Mouse (Mus musculus): ENCODE results near the gene Spdye4a.
"Not testable (repeated sequence)": the region's sequence is repeated elsewhere in the genome, so short reads cannot be mapped to it uniquely, and the experiment has no call there.

Spdye4a gene

GRCm38 (mm10) chr5:143235028-143235693 lies 8.5 kb upstream of the Spdye4a start, which contains the start of gene Zfp12:
Gene Zfp12 (plus strand): TSS chr5:143235163.
- peak; percentile 71 for DNase-seq (ENCODE audit: low spot score)

- no peak for DNase-seq (ENCODE audit: low spot score)
Measured at GRCm38 (mm10) chr5:143222287-143222686, 4.4 kb downstream of the Spdye4a start.

- DNase-seq (ENCODE audit: low spot score), result no peak
Measured at GRCm38 (mm10) chr5:143220996-143221395, 5.7 kb downstream of the Spdye4a start.

GRCm38 (mm10) chr5:143213832-143214231 lies 12.9 kb downstream of the Spdye4a start:
- no peak for DNase-seq (ENCODE audit: low spot score)

GRCm38 (mm10) chr5:143205015-143205414 lies 21.7 kb downstream of the Spdye4a start:
- no peak for DNase-seq (ENCODE audit: low spot score)

GRCm38 (mm10) chr5:143196506-143196905 lies 30.2 kb downstream of the Spdye4a start:
- no peak for DNase-seq (ENCODE audit: low spot score)

GRCm38 (mm10) chr5:143195166-143195565 lies 31.5 kb downstream of the Spdye4a start:
- no peak for DNase-seq (ENCODE audit: low spot score)

DNA sequence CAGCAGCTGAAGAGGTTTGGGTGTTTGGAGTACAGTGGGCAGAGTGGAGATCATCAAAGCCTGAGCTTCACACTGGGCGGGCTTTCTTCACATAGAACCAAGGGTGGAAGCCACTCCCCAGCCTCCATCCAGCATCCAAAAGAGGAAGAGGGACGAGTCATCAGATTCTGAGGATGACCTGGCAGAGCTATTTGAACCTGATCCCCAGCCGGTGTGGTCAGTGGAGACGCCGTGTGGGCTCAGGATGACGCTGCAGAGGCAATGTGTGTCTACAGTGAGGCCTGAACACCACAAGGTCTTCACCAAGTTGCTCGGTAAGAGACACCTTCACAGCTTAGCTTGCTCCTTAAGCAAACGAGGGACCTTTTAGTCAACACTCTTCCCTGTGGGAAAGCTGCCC lies 31.9 kb downstream of the Spdye4a start:
- DNase-seq (ENCODE audit: low spot score), result not testable (repeated sequence)

- DNase-seq (ENCODE audit: low spot score), result no peak
Measured at GRCm38 (mm10) chr5:143192806-143193205, 33.9 kb downstream of the Spdye4a start.

GRCm38 (mm10) chr5:143188014-143188413 lies 38.7 kb downstream of the Spdye4a start:
- not testable (repeated sequence) for DNase-seq (ENCODE audit: low spot score)

GRCm38 (mm10) chr5:143180255-143181076 lies 46.2 kb downstream of the Spdye4a start, which contains the start of the genes Rbak and Spdye4b:
Gene Rbak (minus strand): TSS chr5:143180775.
Gene Spdye4b (plus strand): TSS chr5:143181017.
- peak; percentile 67 for DNase-seq (ENCODE audit: low spot score)

DNA sequence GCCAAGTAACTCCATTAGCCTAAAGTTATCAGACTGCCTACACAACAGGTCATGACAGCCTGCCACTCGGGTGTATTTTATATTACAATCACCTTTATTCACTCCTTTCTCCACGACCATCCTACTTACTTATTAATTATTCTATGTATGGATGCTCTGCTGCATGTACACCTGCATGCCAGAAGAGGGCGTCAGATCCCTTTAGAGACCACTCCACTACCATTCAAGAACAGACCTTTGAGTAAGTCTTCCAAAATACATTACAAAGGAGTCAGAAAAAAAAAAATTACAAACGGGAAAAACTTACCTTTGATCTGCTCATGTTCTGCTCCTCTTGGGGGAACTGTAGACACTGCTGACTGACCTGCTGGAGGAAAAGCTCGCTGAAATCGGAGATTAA lies 47.5 kb downstream of the Spdye4a start:
- peak; percentile 29 for DNase-seq (ENCODE audit: low spot score)

- DNase-seq (ENCODE audit: low spot score), result no peak
Measured at GRCm38 (mm10) chr5:143177541-143178200, 49.0 kb downstream of the Spdye4a start.

DNA sequence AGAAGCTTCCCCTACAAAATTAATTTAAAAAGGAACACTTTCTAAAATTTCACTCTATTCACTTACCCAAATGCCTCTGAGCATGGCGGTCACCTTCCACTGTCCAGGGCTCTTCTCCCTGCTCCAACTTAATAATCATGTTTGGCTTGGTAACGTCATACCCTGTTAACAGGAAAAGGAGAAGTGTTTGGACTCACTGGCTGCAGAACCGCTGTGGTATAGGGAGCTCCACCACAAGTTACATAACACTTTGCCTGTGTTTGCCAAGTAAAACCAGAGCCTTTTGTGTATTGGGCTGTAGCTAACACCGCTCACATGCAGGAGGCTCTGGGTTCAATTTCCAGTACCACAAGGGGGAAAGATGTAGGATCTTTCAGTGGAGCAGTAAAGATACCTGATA lies 50.7 kb downstream of the Spdye4a start:
- no peak for DNase-seq (ENCODE audit: low spot score)

Data from c-Kit-positive CD71-positive TER-119-positive erythroid progenitor cells, embryonic 14.5 days (primary cell).